Mouse (Mus musculus): ENCODE measurements around the gene Smg6. TPM values are rescaled to one million over a fixed set of nuclear protein-coding genes. Genes with fewer than 3 reads are reported as not detected.

Gene Smg6
- polyA plus RNA-seq, 1 experiment from 2014 or later = 12.9 TPM

DNA sequence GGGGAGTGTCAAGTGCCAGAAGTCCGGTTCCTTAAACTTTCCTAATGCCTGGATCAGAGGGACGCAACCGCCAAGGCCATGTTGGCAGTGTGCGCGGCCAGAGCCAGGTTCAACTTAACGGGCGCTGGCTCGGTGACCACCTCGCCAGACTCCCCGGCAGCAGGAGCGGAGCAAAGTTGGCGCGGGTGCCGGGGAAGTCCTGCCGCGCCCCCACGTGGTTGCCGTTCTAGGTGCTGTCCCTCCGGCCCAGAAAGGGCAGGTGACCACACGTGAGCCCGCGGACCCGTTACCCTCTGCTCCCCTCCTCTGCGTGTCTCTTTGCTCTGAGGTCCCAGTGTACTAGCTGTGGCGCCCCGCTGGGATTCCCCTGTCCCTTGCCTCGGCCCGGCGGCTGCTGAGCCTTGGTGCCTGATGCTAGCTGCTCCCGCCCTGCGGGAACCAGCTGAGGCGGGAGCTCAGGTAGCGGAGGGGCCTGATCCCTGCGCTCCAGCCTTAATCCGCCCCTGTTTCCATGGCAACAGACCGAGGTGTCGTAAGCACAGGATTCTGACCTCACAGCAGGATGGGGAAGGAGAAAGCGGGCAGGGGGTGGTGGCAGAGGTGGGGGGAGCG lies 269.3 kb downstream of the Smg6 start:
- no peak for ATAC-seq

GRCm38 (mm10) chr11:75196131-75196530 lies 270.5 kb downstream of the Smg6 start:
- Histone ChIP-seq H3K36me3 (ENCODE audit: control insufficient read depth, insufficient read depth, low read length) (no peaks in the 10 kb centered on the region), H3K4me2 (ENCODE audit: low read length) (no peak overlapping the region), H3K4me1 (ENCODE audit: control insufficient read depth, insufficient read depth, low read length) (peaks cover 19% of the 10 kb centered on the region), H3K9me3 (replicated peaks; ENCODE audit: control insufficient read depth, low read length) (no peaks in the 10 kb centered on the region), H3K4me3 (ENCODE audit: low read depth, low read length) (no peak overlapping the region), H3K27ac (ENCODE audit: low read depth, low read length) (no peak overlapping the region), H3K9ac (ENCODE audit: low read length) (no peak overlapping the region), H3K27me3 (replicated peaks; ENCODE audit: control insufficient read depth, insufficient read depth, low read length) (peaks cover 59% of the 10 kb centered on the region)
- no peak for DNase-seq (ENCODE audit: low spot score)
- 38% methylated on average over 6 of the region's 6 CpGs for WGBS
- ATAC-seq = no peak

More for the DNA sequence above, 269.3 kb downstream of the Smg6 start:
- under 1% methylated on average over 30 of the region's 39 CpGs for WGBS
- H3K27me3 ChIP-seq (replicated peaks; ENCODE audit: control insufficient read depth, insufficient read depth, low read length) = peaks cover 59% of the 10 kb centered on the region
- peak overlapping the region; percentile 67 for H3K4me2 ChIP-seq (ENCODE audit: low read length)
- H3K4me1 ChIP-seq (ENCODE audit: control insufficient read depth, insufficient read depth, low read length) = peaks cover 22% of the 10 kb centered on the region
- H3K4me3 ChIP-seq (ENCODE audit: low read depth, low read length) = peak overlapping the region; percentile 44
- H3K36me3 ChIP-seq (ENCODE audit: control insufficient read depth, insufficient read depth, low read length) = no peaks in the 10 kb centered on the region
- H3K9ac ChIP-seq (ENCODE audit: low read length) = peak overlapping the region; percentile 59
- H3K9me3 ChIP-seq (replicated peaks; ENCODE audit: control insufficient read depth, low read length) = no peaks in the 10 kb centered on the region
- DNase-seq (ENCODE audit: low spot score) = peak; percentile 73
- peak overlapping the region; percentile 9; the same call in 1 of the 2 replicates for H3K27ac ChIP-seq (ENCODE audit: low read depth, low read length)

DNA sequence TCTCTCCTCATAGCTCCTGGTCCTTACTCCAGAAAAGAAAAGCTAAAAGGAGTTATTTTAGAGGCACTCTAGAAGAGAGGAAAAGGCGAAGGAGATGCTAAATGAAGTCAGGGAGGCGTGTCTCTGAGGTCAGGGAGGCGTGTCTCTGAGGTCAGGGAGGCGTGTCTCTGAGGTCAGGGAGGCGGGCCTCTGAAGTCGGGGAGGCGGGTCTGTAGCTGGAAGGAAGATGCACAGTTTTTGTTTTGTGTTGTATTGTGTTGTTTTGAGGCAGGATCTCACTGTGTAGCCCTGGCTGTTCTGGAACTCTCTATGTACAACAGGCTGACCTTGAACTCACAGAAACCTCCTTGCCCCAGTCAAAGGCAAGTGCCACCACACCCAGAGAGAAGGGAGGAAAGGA lies 272.3 kb downstream of the Smg6 start:
- H3K9me3 ChIP-seq (replicated peaks; ENCODE audit: control insufficient read depth, low read length) = no peaks in the 10 kb centered on the region
- DNase-seq (ENCODE audit: low spot score) (no peak), ATAC-seq (no peak)
- 40% methylated on average over 7 of the region's 7 CpGs for WGBS
- no peaks in the 10 kb centered on the region for H3K36me3 ChIP-seq (ENCODE audit: control insufficient read depth, insufficient read depth, low read length)
- H3K27ac ChIP-seq (ENCODE audit: low read depth, low read length) = no peak overlapping the region
- H3K4me1 ChIP-seq (ENCODE audit: control insufficient read depth, insufficient read depth, low read length) = peaks cover 14% of the 10 kb centered on the region
- no peak overlapping the region for H3K9ac ChIP-seq (ENCODE audit: low read length)
- H3K27me3 ChIP-seq (replicated peaks; ENCODE audit: control insufficient read depth, insufficient read depth, low read length) = peaks cover 42% of the 10 kb centered on the region
- no peak overlapping the region for H3K4me2 ChIP-seq (ENCODE audit: low read length)
- no peak overlapping the region for H3K4me3 ChIP-seq (ENCODE audit: low read depth, low read length)

- no peak for DNase-seq (ENCODE audit: low spot score)
- H3K9me3 ChIP-seq (replicated peaks; ENCODE audit: control insufficient read depth, low read length) = no peaks in the 10 kb centered on the region
- H3K36me3 ChIP-seq (ENCODE audit: control insufficient read depth, insufficient read depth, low read length) = no peaks in the 10 kb centered on the region
- H3K27me3 ChIP-seq (replicated peaks; ENCODE audit: control insufficient read depth, insufficient read depth, low read length) = peaks cover 34% of the 10 kb centered on the region
- WGBS = 71% methylated on average over 4 of the region's 4 CpGs
- H3K4me1 ChIP-seq (ENCODE audit: control insufficient read depth, insufficient read depth, low read length) = peaks cover 9% of the 10 kb centered on the region
- no peak overlapping the region for H3K9ac ChIP-seq (ENCODE audit: low read length)
- H3K27ac ChIP-seq (ENCODE audit: low read depth, low read length) = no peak overlapping the region
- no peak overlapping the region for H3K4me2 ChIP-seq (ENCODE audit: low read length)
- no peak overlapping the region for H3K4me3 ChIP-seq (ENCODE audit: low read depth, low read length)
- ATAC-seq = no peak
These were observed 273.2 kb downstream of the Smg6 start for GRCm38 (mm10) chr11:75198792-75199191.

- H3K9me3 ChIP-seq (replicated peaks; ENCODE audit: control insufficient read depth, low read length) = no peaks in the 10 kb centered on the region
- no peaks in the 10 kb centered on the region for H3K36me3 ChIP-seq (ENCODE audit: control insufficient read depth, insufficient read depth, low read length)
- no peak overlapping the region for H3K4me3 ChIP-seq (ENCODE audit: low read depth, low read length)
- H3K4me2 ChIP-seq (ENCODE audit: low read length) = no peak overlapping the region
- no peak for ATAC-seq
- H3K9ac ChIP-seq (ENCODE audit: low read length) = no peak overlapping the region
- DNase-seq (ENCODE audit: low spot score) = no peak
- WGBS = 89% methylated on average over 5 of the region's 5 CpGs
- H3K27ac ChIP-seq (ENCODE audit: low read depth, low read length) = no peak overlapping the region
- H3K4me1 ChIP-seq (ENCODE audit: control insufficient read depth, insufficient read depth, low read length) = peaks cover 3% of the 10 kb centered on the region
- peaks cover 23% of the 10 kb centered on the region for H3K27me3 ChIP-seq (replicated peaks; ENCODE audit: control insufficient read depth, insufficient read depth, low read length)
These were observed 274.3 kb downstream of the Smg6 start for GRCm38 (mm10) chr11:75199951-75200350.

DNA sequence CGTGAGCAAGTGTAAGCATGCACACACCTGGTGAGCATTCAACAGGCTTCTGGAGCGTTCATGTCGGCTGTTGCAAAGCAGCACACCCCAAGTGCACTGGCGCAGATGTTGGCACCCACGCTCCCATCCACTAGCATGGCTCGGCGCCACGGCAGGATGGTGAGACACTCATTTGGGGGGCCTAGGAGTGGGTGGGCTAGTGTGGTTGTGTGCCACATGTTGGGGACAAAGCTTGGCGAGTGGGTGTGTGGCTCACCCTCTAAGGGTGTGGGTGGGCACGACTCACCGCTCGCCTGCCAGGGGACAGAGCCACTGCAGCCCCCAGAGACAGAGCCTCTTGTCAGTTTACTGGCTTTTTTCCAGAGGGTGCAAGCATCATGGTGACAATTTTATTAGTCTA lies 275.3 kb downstream of the Smg6 start:
- no peak for ATAC-seq
- DNase-seq (ENCODE audit: low spot score) = no peak
- no peak overlapping the region for H3K4me3 ChIP-seq (ENCODE audit: low read depth, low read length)
- H3K4me1 ChIP-seq (ENCODE audit: control insufficient read depth, insufficient read depth, low read length) = no peaks in the 10 kb centered on the region
- H3K36me3 ChIP-seq (ENCODE audit: control insufficient read depth, insufficient read depth, low read length) = no peaks in the 10 kb centered on the region
- H3K27ac ChIP-seq (ENCODE audit: low read depth, low read length) = no peak overlapping the region
- H3K9me3 ChIP-seq (replicated peaks; ENCODE audit: control insufficient read depth, low read length) = no peaks in the 10 kb centered on the region
- WGBS = 92% methylated on average over 12 of the region's 12 CpGs
- H3K9ac ChIP-seq (ENCODE audit: low read length) = no peak overlapping the region
- H3K27me3 ChIP-seq (replicated peaks; ENCODE audit: control insufficient read depth, insufficient read depth, low read length) = peaks cover 13% of the 10 kb centered on the region
- no peak overlapping the region for H3K4me2 ChIP-seq (ENCODE audit: low read length)

DNA sequence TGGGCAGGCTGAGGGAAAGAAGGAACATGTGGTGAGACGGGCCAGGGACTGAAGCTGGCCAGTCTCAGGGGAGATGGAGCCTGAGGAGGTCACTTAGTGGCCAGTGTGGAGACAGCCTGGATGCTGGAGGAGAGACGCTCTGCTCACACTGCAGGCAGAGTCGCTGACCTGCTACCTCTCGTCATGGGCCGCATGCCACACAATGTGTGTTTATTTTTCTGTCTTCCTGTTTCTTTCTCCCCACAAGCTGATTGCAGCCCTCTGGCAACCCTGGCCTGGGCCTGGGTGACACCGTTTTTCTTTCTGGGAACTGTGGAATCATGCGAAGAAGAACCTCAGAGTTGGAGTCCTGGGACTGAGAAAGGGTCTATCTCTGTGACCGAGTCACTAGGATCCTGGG lies 276.1 kb downstream of the Smg6 start:
- no peak for ATAC-seq

DNA sequence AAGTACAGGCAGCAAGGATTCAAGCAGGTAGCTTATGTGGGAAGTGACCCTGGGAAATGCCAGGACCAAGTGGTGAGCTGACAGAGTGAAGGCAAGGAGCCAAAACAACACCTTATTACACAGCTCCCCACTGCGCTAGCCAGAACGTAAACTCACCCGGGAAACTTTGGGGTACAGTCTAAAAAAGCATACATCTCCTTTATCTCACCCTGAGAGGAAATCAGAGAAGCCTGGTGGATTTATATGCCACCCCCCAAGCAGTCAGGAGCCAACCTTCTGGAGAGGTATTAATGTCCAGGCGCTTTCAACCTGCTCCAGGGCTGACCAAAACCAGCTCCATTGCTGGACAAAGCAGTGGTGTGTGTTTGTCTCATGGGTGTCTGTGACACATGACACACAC lies 278.3 kb downstream of the Smg6 start:
- no peak for ATAC-seq
- Histone ChIP-seq H3K4me1 (ENCODE audit: control insufficient read depth, insufficient read depth, low read length) (no peaks in the 10 kb centered on the region), H3K27me3 (replicated peaks; ENCODE audit: control insufficient read depth, insufficient read depth, low read length) (no peaks in the 10 kb centered on the region), H3K9ac (ENCODE audit: low read length) (no peak overlapping the region), H3K36me3 (ENCODE audit: control insufficient read depth, insufficient read depth, low read length) (no peaks in the 10 kb centered on the region), H3K27ac (ENCODE audit: low read depth, low read length) (no peak overlapping the region), H3K4me3 (ENCODE audit: low read depth, low read length) (no peak overlapping the region), H3K4me2 (ENCODE audit: low read length) (no peak overlapping the region), H3K9me3 (replicated peaks; ENCODE audit: control insufficient read depth, low read length) (no peaks in the 10 kb centered on the region)
- WGBS = 90% methylated on average over 4 of the region's 4 CpGs
- no peak for DNase-seq (ENCODE audit: low spot score)

More for the DNA sequence above, 276.1 kb downstream of the Smg6 start:
- DNase-seq (ENCODE audit: low spot score) = no peak
- Histone ChIP-seq H3K36me3 (ENCODE audit: control insufficient read depth, insufficient read depth, low read length) (no peaks in the 10 kb centered on the region), H3K4me1 (ENCODE audit: control insufficient read depth, insufficient read depth, low read length) (no peaks in the 10 kb centered on the region), H3K27me3 (replicated peaks; ENCODE audit: control insufficient read depth, insufficient read depth, low read length) (peaks cover 5% of the 10 kb centered on the region), H3K4me3 (ENCODE audit: low read depth, low read length) (no peak overlapping the region), H3K4me2 (ENCODE audit: low read length) (no peak overlapping the region), H3K9me3 (replicated peaks; ENCODE audit: control insufficient read depth, low read length) (no peaks in the 10 kb centered on the region), H3K27ac (ENCODE audit: low read depth, low read length) (no peak overlapping the region), H3K9ac (ENCODE audit: low read length) (no peak overlapping the region)
- WGBS = 81% methylated on average over 8 of the region's 8 CpGs

DNA sequence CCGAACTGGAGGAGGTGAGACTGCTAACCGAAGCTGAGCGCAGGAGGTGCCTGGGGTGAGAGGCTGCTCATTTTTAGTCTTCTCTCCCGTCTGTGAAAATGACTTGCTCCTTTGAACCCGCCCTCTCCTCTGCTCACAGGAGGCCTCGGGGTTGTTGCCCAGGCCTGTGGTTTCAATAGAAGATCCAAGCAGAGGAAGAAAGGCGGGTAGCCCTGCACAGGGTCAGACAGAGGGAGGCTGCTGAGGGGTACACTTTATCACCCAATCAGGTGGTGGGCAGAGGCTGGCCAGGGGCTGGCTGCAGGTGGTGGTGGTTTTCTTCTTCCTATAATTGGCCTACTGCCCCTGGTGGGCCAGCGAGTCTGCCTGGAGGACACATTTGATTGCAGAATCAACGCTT lies 278.8 kb downstream of the Smg6 start:
- Histone ChIP-seq H3K9ac (ENCODE audit: low read length) (no peak overlapping the region), H3K4me2 (ENCODE audit: low read length) (no peak overlapping the region), H3K27ac (ENCODE audit: low read depth, low read length) (no peak overlapping the region), H3K27me3 (replicated peaks; ENCODE audit: control insufficient read depth, insufficient read depth, low read length) (no peaks in the 10 kb centered on the region), H3K36me3 (ENCODE audit: control insufficient read depth, insufficient read depth, low read length) (no peaks in the 10 kb centered on the region), H3K9me3 (replicated peaks; ENCODE audit: control insufficient read depth, low read length) (no peaks in the 10 kb centered on the region), H3K4me3 (ENCODE audit: low read depth, low read length) (no peak overlapping the region), H3K4me1 (ENCODE audit: control insufficient read depth, insufficient read depth, low read length) (no peaks in the 10 kb centered on the region)
- no peak for DNase-seq (ENCODE audit: low spot score)
- 24% methylated on average over 9 of the region's 9 CpGs for WGBS
- ATAC-seq = no peak

Data from forebrain, embryonic 14.5 days (tissue).